Mouse (Mus musculus): ENCODE measurements around the gene Stk19. TPM values are rescaled to one million over a fixed set of nuclear protein-coding genes. Genes with fewer than 3 reads are reported as not detected.

Gene Stk19
- polyA plus RNA-seq (2014; fragmentation: Illumina TruSeq; extraction: RNeasy Lipid Tissue Mini Kit (QIAGEN cat#74804); ENCODE audit: low read depth, low replicate concordance), result 15.7 TPM

GRCm38 (mm10) chr17:34836856-34837221 is at the start of gene Stk19, which contains the start of gene Dxo:
TSS of gene Stk19 (minus strand) at chr17:34836945.
TSS of gene Dxo (plus strand) at chr17:34837019.

GRCm38 (mm10) chr17:34881683-34882310 is 45.1 kb upstream of the Stk19 start, which contains the start of gene Gm20547:
TSS of gene Gm20547 (minus strand) at chr17:34882042.

GRCm38 (mm10) chr17:34879336-34879879 is 42.7 kb upstream of the Stk19 start, which contains the start of gene Zbtb12:
TSS of gene Zbtb12 (plus strand) at chr17:34879483.

GRCm38 (mm10) chr17:34862416-34863081 is 25.8 kb upstream of the Stk19 start, which contains the start of gene Cfb:
TSS of gene Cfb (minus strand) at chr17:34862518.

GRCm38 (mm10) chr17:34849722-34850516 is 13.2 kb upstream of the Stk19 start, which contains the start of the genes Skiv2l and Nelfe:
TSS of gene Skiv2l (minus strand) at chr17:34850210.
TSS of gene Nelfe (plus strand) at chr17:34850391.

GRCm38 (mm10) chr17:34804301-34804700 is 32.4 kb downstream of the Stk19 start, which contains the start of gene Cyp21a1:
TSS of gene Cyp21a1 (minus strand) at chr17:34804561.

Other genes with a start within 250 kb of the Stk19 start
- 6.1 TPM for gene Gpsm3, start 247.1 kb downstream of the Stk19 start, polyA plus RNA-seq (2014; fragmentation: Illumina TruSeq; extraction: RNeasy Lipid Tissue Mini Kit (QIAGEN cat#74804); ENCODE audit: low read depth, low replicate concordance)
- gene Pbx2, start 245.7 kb downstream of the Stk19 start, polyA plus RNA-seq (2014; fragmentation: Illumina TruSeq; extraction: RNeasy Lipid Tissue Mini Kit (QIAGEN cat#74804); ENCODE audit: low read depth, low replicate concordance), result 18.1 TPM
- gene Ager, start 239.1 kb downstream of the Stk19 start, polyA plus RNA-seq (2014; fragmentation: Illumina TruSeq; extraction: RNeasy Lipid Tissue Mini Kit (QIAGEN cat#74804); ENCODE audit: low read depth, low replicate concordance), result 0.63 TPM
- 49.3 TPM for gene Rnf5, start 233.3 kb downstream of the Stk19 start, polyA plus RNA-seq (2014; fragmentation: Illumina TruSeq; extraction: RNeasy Lipid Tissue Mini Kit (QIAGEN cat#74804); ENCODE audit: low read depth, low replicate concordance)
- 65.9 TPM for gene Agpat1, start 232.7 kb downstream of the Stk19 start, polyA plus RNA-seq (2014; fragmentation: Illumina TruSeq; extraction: RNeasy Lipid Tissue Mini Kit (QIAGEN cat#74804); ENCODE audit: low read depth, low replicate concordance)
- gene Egfl8, start 221.0 kb downstream of the Stk19 start, polyA plus RNA-seq (2014; fragmentation: Illumina TruSeq; extraction: RNeasy Lipid Tissue Mini Kit (QIAGEN cat#74804); ENCODE audit: low read depth, low replicate concordance), result 0.84 TPM
- 56.2 TPM for gene Ppt2, start 208.4 kb downstream of the Stk19 start, polyA plus RNA-seq (2014; fragmentation: Illumina TruSeq; extraction: RNeasy Lipid Tissue Mini Kit (QIAGEN cat#74804); ENCODE audit: low read depth, low replicate concordance)
- 4.3 TPM for gene Prrt1, start 207.4 kb downstream of the Stk19 start, polyA plus RNA-seq (2014; fragmentation: Illumina TruSeq; extraction: RNeasy Lipid Tissue Mini Kit (QIAGEN cat#74804); ENCODE audit: low read depth, low replicate concordance)
- 5.5 TPM for gene Fkbpl, start 192.2 kb downstream of the Stk19 start, polyA plus RNA-seq (2014; fragmentation: Illumina TruSeq; extraction: RNeasy Lipid Tissue Mini Kit (QIAGEN cat#74804); ENCODE audit: low read depth, low replicate concordance)
- gene Atf6b, start 189.8 kb downstream of the Stk19 start, polyA plus RNA-seq (2014; fragmentation: Illumina TruSeq; extraction: RNeasy Lipid Tissue Mini Kit (QIAGEN cat#74804); ENCODE audit: low read depth, low replicate concordance), result 19.6 TPM
- 19.1 TPM for gene Tnxb, start 166.4 kb downstream of the Stk19 start, polyA plus RNA-seq (2014; fragmentation: Illumina TruSeq; extraction: RNeasy Lipid Tissue Mini Kit (QIAGEN cat#74804); ENCODE audit: low read depth, low replicate concordance)
- 19.0 TPM for gene C4b, start 93.1 kb downstream of the Stk19 start, polyA plus RNA-seq (2014; fragmentation: Illumina TruSeq; extraction: RNeasy Lipid Tissue Mini Kit (QIAGEN cat#74804); ENCODE audit: low read depth, low replicate concordance)
- gene Cyp21a1, start 32.4 kb downstream of the Stk19 start, polyA plus RNA-seq (2014; fragmentation: Illumina TruSeq; extraction: RNeasy Lipid Tissue Mini Kit (QIAGEN cat#74804); ENCODE audit: low read depth, low replicate concordance), result not detected
- 18.6 TPM for gene Dxo, start 74 bp upstream of the Stk19 start, polyA plus RNA-seq (2014; fragmentation: Illumina TruSeq; extraction: RNeasy Lipid Tissue Mini Kit (QIAGEN cat#74804); ENCODE audit: low read depth, low replicate concordance)
- 20.6 TPM for gene Skiv2l, start 13.3 kb upstream of the Stk19 start, polyA plus RNA-seq (2014; fragmentation: Illumina TruSeq; extraction: RNeasy Lipid Tissue Mini Kit (QIAGEN cat#74804); ENCODE audit: low read depth, low replicate concordance)
- gene Nelfe, start 13.4 kb upstream of the Stk19 start, polyA plus RNA-seq (2014; fragmentation: Illumina TruSeq; extraction: RNeasy Lipid Tissue Mini Kit (QIAGEN cat#74804); ENCODE audit: low read depth, low replicate concordance), result 20.1 TPM
- gene Cfb, start 25.6 kb upstream of the Stk19 start, polyA plus RNA-seq (2014; fragmentation: Illumina TruSeq; extraction: RNeasy Lipid Tissue Mini Kit (QIAGEN cat#74804); ENCODE audit: low read depth, low replicate concordance), result 3.5 TPM
- 11.8 TPM for gene Zbtb12, start 42.5 kb upstream of the Stk19 start, polyA plus RNA-seq (2014; fragmentation: Illumina TruSeq; extraction: RNeasy Lipid Tissue Mini Kit (QIAGEN cat#74804); ENCODE audit: low read depth, low replicate concordance)
- gene Gm20547, start 45.1 kb upstream of the Stk19 start, polyA plus RNA-seq (2014; fragmentation: Illumina TruSeq; extraction: RNeasy Lipid Tissue Mini Kit (QIAGEN cat#74804); ENCODE audit: low read depth, low replicate concordance), result not detected
- gene C2, start 61.3 kb upstream of the Stk19 start, polyA plus RNA-seq (2014; fragmentation: Illumina TruSeq; extraction: RNeasy Lipid Tissue Mini Kit (QIAGEN cat#74804); ENCODE audit: low read depth, low replicate concordance), result 5.3 TPM
- 40.6 TPM for gene Ehmt2, start 61.5 kb upstream of the Stk19 start, polyA plus RNA-seq (2014; fragmentation: Illumina TruSeq; extraction: RNeasy Lipid Tissue Mini Kit (QIAGEN cat#74804); ENCODE audit: low read depth, low replicate concordance)
- gene Slc44a4, start 77.5 kb upstream of the Stk19 start, polyA plus RNA-seq (2014; fragmentation: Illumina TruSeq; extraction: RNeasy Lipid Tissue Mini Kit (QIAGEN cat#74804); ENCODE audit: low read depth, low replicate concordance), result not detected
- gene Neu1, start 94.3 kb upstream of the Stk19 start, polyA plus RNA-seq (2014; fragmentation: Illumina TruSeq; extraction: RNeasy Lipid Tissue Mini Kit (QIAGEN cat#74804); ENCODE audit: low read depth, low replicate concordance), result 18.6 TPM
- 7.8 TPM for gene Hspa1b, start 122.3 kb upstream of the Stk19 start, polyA plus RNA-seq (2014; fragmentation: Illumina TruSeq; extraction: RNeasy Lipid Tissue Mini Kit (QIAGEN cat#74804); ENCODE audit: low read depth, low replicate concordance)
- not detected for gene Gm20481, start 133.0 kb upstream of the Stk19 start, polyA plus RNA-seq (2014; fragmentation: Illumina TruSeq; extraction: RNeasy Lipid Tissue Mini Kit (QIAGEN cat#74804); ENCODE audit: low read depth, low replicate concordance)
- gene Hspa1a, start 135.2 kb upstream of the Stk19 start, polyA plus RNA-seq (2014; fragmentation: Illumina TruSeq; extraction: RNeasy Lipid Tissue Mini Kit (QIAGEN cat#74804); ENCODE audit: low read depth, low replicate concordance), result 10.2 TPM
- gene Hspa1l, start 135.8 kb upstream of the Stk19 start, polyA plus RNA-seq (2014; fragmentation: Illumina TruSeq; extraction: RNeasy Lipid Tissue Mini Kit (QIAGEN cat#74804); ENCODE audit: low read depth, low replicate concordance), result 9.2 TPM
- gene Lsm2, start 144.9 kb upstream of the Stk19 start, polyA plus RNA-seq (2014; fragmentation: Illumina TruSeq; extraction: RNeasy Lipid Tissue Mini Kit (QIAGEN cat#74804); ENCODE audit: low read depth, low replicate concordance), result 17.0 TPM
- gene Vars, start 164.0 kb upstream of the Stk19 start, polyA plus RNA-seq (2014; fragmentation: Illumina TruSeq; extraction: RNeasy Lipid Tissue Mini Kit (QIAGEN cat#74804); ENCODE audit: low read depth, low replicate concordance), result 20.7 TPM
- 6.5 TPM for gene Vwa7, start 179.6 kb upstream of the Stk19 start, polyA plus RNA-seq (2014; fragmentation: Illumina TruSeq; extraction: RNeasy Lipid Tissue Mini Kit (QIAGEN cat#74804); ENCODE audit: low read depth, low replicate concordance)
- gene Sapcd1, start 191.1 kb upstream of the Stk19 start, polyA plus RNA-seq (2014; fragmentation: Illumina TruSeq; extraction: RNeasy Lipid Tissue Mini Kit (QIAGEN cat#74804); ENCODE audit: low read depth, low replicate concordance), result 0.58 TPM
- gene Msh5, start 209.8 kb upstream of the Stk19 start, polyA plus RNA-seq (2014; fragmentation: Illumina TruSeq; extraction: RNeasy Lipid Tissue Mini Kit (QIAGEN cat#74804); ENCODE audit: low read depth, low replicate concordance), result 0.55 TPM
- gene Clic1, start 213.0 kb upstream of the Stk19 start, polyA plus RNA-seq (2014; fragmentation: Illumina TruSeq; extraction: RNeasy Lipid Tissue Mini Kit (QIAGEN cat#74804); ENCODE audit: low read depth, low replicate concordance), result 50.4 TPM
- 33.4 TPM for gene Ddah2, start 222.1 kb upstream of the Stk19 start, polyA plus RNA-seq (2014; fragmentation: Illumina TruSeq; extraction: RNeasy Lipid Tissue Mini Kit (QIAGEN cat#74804); ENCODE audit: low read depth, low replicate concordance)
- not detected for gene Ly6g6c, start 228.4 kb upstream of the Stk19 start, polyA plus RNA-seq (2014; fragmentation: Illumina TruSeq; extraction: RNeasy Lipid Tissue Mini Kit (QIAGEN cat#74804); ENCODE audit: low read depth, low replicate concordance)
- gene Mpig6b, start 229.2 kb upstream of the Stk19 start, polyA plus RNA-seq (2014; fragmentation: Illumina TruSeq; extraction: RNeasy Lipid Tissue Mini Kit (QIAGEN cat#74804); ENCODE audit: low read depth, low replicate concordance), result not detected
- gene Ly6g6e, start 240.0 kb upstream of the Stk19 start, polyA plus RNA-seq (2014; fragmentation: Illumina TruSeq; extraction: RNeasy Lipid Tissue Mini Kit (QIAGEN cat#74804); ENCODE audit: low read depth, low replicate concordance), result not detected
- gene Ly6g6d, start 241.1 kb upstream of the Stk19 start, polyA plus RNA-seq (2014; fragmentation: Illumina TruSeq; extraction: RNeasy Lipid Tissue Mini Kit (QIAGEN cat#74804); ENCODE audit: low read depth, low replicate concordance), result not detected
- not detected for gene Ly6g6f, start 248.7 kb upstream of the Stk19 start, polyA plus RNA-seq (2014; fragmentation: Illumina TruSeq; extraction: RNeasy Lipid Tissue Mini Kit (QIAGEN cat#74804); ENCODE audit: low read depth, low replicate concordance)

Data from heart, adult 10 weeks (tissue).